Mouse (Mus musculus) hindlimb bud, embryonic 11.5 days (tissue): ENCODE results near the gene Rexo2.
"Not testable (repeated sequence)": the region's sequence is repeated elsewhere in the genome, so short reads cannot be mapped to it uniquely, and the experiment has no call there.

Experiments
- DNase-seq: peaks from one replicate; pipeline ENCODE4 v3.0.0-alpha.2; 2012; ENCODE audit warnings: low read depth, low spot score; ENCODE audit errors: extremely low spot score

Gene Rexo2

GRCm38 (mm10) chr9:48480411-48481213 lies at the start of gene Rexo2:
Rexo2 (minus strand) TSS chr9:48480623.
- peak; percentile 74 for DNase-seq

GRCm38 (mm10) chr9:48526520-48526919 lies 46.1 kb upstream of the Rexo2 start:
- DNase-seq, result no peak

GRCm38 (mm10) chr9:48525566-48525965 lies 45.1 kb upstream of the Rexo2 start:
- DNase-seq, result no peak

DNA sequence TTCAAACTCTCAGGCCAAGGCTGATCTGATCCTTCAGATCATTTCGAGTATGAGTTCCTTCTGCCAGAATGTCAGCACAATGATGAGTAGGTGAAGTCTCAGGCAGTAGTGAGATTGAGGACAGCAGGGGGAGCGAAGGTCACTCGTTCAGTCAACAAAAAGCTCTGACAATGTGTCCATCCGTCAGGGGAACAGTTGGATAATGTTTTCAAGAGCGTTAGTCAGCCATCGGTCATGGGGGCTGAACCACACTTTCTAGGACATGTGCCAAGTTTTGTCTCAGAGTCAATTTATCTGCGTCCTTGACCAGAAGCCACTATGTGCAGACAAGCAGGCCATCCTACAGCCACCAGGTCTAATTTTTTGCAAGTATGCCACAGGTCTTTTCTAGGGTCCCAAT lies 40.0 kb upstream of the Rexo2 start:
- not testable (repeated sequence) for DNase-seq

GRCm38 (mm10) chr9:48517372-48518130 lies 37.1 kb upstream of the Rexo2 start:
- DNase-seq, result no peak

DNA sequence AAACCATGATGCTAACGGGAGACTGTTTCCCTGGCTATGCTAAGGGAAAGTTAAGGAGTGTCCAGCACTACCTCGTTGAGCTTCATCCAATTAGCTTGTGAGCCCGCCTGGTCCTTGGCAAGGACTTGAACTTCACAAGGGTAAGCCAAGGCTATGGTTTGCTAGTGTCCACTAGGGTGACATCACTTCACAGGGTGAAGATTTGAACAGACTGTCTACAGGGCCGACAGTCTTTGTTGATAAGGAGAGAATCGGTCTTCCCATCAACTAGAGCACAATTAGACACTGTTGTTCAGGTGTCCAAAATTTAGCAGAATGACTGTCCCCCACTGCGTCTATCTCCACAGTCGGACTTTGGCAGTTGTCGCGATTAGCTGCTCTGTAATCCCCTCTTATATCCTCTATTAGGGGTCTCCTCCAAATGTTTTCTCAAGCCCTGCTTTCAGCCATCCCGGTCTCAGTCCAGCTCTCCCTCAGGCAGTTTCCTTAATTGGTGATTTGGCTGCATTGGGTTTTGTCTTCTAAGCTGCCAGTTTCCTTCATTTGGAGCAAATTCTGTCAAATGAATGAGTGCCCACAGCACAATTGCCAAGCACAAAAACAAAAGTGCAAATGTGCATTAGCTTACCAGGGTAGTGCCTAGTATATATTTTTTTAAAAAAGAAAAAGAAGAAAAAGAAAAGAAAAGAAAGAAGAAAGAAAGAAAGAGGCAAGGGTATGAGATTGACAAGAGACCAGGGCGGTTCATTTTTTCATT lies 36.4 kb upstream of the Rexo2 start:
- DNase-seq, result no peak

DNA sequence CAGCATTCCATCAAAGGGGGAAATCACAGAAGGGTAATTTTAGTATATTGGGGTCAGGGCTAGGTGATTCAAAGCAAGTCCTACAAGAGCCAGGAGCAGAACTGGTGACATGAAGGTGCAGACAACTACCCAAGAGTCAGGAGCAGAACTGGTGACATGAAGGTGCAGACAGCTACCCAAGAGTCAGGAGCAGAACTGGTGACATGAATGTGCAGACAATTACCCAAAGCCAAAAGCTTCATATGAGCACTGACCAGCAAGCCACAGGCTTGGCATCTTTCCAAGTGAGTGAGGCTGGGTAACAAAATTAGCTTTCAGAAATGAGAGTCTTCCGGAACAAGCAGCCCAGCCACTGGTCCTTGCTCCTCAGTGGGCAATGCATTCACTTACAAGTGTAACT lies 34.9 kb upstream of the Rexo2 start:
- DNase-seq, result no peak

DNA sequence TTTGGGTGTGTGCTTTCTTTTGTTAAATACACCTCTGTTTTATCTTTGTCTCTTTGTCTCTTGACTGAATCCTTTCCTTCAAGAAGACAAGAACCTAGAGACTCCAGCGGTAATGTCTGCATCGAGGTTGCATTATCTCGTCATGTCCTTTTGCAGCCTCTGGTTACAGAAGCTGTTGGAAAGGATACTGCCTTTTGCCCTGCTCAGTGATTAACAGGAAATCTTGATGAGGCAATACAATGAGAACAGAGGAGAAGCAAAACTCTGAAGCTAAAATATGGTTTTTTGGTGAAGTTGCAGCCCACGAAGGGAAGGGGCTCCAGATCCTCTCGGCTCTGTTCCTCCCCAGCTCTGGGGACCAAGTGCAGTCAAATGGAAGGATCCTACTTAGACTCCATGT lies 29.7 kb upstream of the Rexo2 start:
- DNase-seq, result no peak

- DNase-seq, result no peak
Measured at GRCm38 (mm10) chr9:48504741-48505365, 24.4 kb upstream of the Rexo2 start.

DNA sequence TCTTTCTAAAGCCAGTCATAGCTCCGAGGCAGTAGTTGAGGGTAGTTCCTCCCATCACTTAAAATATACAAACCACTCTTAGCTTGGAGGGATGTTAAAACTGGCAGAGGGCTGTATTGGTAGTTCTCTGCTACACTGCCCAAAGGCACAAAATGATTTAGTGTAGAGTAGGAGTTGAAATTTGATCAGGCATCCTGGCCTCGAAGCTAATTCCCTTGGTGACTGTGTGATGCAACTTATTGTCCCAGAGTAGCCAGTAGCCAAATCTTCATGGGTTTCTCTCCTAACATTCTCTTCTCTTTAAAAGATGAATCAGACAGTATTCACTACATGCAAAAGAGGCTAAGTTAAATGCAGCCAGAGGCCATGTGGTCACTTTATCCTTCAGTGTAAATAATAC lies 22.6 kb upstream of the Rexo2 start:
- no peak for DNase-seq

- no peak for DNase-seq
Measured at GRCm38 (mm10) chr9:48501192-48501591, 20.8 kb upstream of the Rexo2 start.

DNA sequence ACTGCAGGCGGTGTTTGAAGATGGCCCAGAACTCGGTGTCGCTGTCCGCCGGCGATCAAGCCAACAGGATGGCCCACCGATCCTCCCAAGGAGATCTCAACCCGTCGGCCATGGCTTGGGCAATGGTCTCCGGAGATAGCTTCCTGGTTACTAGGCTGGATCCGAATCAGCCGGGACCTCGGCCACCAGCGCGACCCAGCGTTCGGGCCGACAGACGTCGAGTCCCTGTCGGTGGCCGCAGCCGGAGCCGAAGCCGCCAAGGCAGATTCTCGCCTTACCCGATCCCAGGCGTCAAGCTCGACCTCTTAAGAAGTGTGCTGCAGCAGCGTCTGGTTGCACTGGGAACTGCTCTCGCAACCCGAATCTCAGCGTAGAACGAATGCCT lies 15.1 kb upstream of the Rexo2 start:
- DNase-seq, result no peak

GRCm38 (mm10) chr9:48494817-48495547 lies 14.6 kb upstream of the Rexo2 start, which contains the start of the genes Rbm7 and Gm5617:
Rbm7 (minus strand) TSS chr9:48495299.
Gm5617 (plus strand) TSS chr9:48495442.
- DNase-seq, result peak; percentile 81

- no peak for DNase-seq
Measured at GRCm38 (mm10) chr9:48481214-48482134, 1.1 kb upstream of the Rexo2 start.

GRCm38 (mm10) chr9:48479838-48480410 lies 499 bp downstream of the Rexo2 start:
- no peak for DNase-seq

DNA sequence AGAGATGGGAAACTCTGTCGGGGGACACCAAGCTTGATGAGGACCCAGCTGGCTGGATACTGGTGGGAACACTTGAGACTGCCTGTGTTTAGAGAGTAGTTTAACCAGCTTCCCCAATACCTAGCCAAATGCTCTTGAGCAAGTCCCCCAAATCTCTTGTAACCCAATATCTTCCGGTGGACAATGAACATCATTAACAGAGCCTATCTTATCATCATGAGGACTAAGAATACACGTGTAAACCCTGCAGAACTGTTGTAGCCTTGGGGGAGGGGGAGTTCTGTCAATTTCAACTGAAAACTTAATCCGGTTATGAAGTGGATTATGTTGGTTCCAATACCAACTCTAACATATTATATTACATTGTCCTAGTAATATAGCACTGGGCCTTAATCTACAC lies 1.6 kb downstream of the Rexo2 start:
- DNase-seq, result no peak

- no peak for DNase-seq
Measured at GRCm38 (mm10) chr9:48476236-48477165, 3.9 kb downstream of the Rexo2 start.

- DNase-seq, result no peak
Measured at GRCm38 (mm10) chr9:48474367-48474766, 6.1 kb downstream of the Rexo2 start.
